Mouse (Mus musculus): ENCODE results near the gene Lipt2.

Lipt2 gene

GRCm38 (mm10) chr7:100159105-100159841 lies at the start of gene Lipt2:
Lipt2 (plus strand) TSS chr7:100159277.
- peak; percentile 97 to 98 for DNase-seq (ENCODE audit: inconsistent age in 2 of 2, low spot score in 1 of 2)

GRCm38 (mm10) chr7:100111506-100111905 lies 47.6 kb upstream of the Lipt2 start:
- DNase-seq (ENCODE audit: inconsistent age in 2 of 2, low spot score in 1 of 2), result no peak

- DNase-seq (ENCODE audit: inconsistent age in 2 of 2, low spot score in 1 of 2), result no peak
Measured at GRCm38 (mm10) chr7:100113821-100114220, 45.3 kb upstream of the Lipt2 start.

- no peak for DNase-seq (ENCODE audit: inconsistent age in 2 of 2, low spot score in 1 of 2)
Measured at GRCm38 (mm10) chr7:100114279-100114678, 44.8 kb upstream of the Lipt2 start.

GRCm38 (mm10) chr7:100120791-100121261 lies 38.3 kb upstream of the Lipt2 start:
- no peak for DNase-seq (ENCODE audit: inconsistent age in 2 of 2, low spot score in 1 of 2)

- DNase-seq (ENCODE audit: inconsistent age in 2 of 2, low spot score in 1 of 2), result peak; percentile 99 to 100
Measured at GRCm38 (mm10) chr7:100121376-100121789, 37.7 kb upstream of the Lipt2 start, which contains the start of gene Pold3. Pold3 (minus strand) TSS chr7:100121565.

GRCm38 (mm10) chr7:100123486-100123885 lies 35.6 kb upstream of the Lipt2 start:
- peak; percentile 18 to 60 for DNase-seq (ENCODE audit: inconsistent age in 2 of 2, low spot score in 1 of 2)

GRCm38 (mm10) chr7:100124211-100124610 lies 34.9 kb upstream of the Lipt2 start:
- peak in 1 of 2 experiments; percentile 64 for DNase-seq (ENCODE audit: inconsistent age in 2 of 2, low spot score in 1 of 2)

GRCm38 (mm10) chr7:100125166-100125565 lies 33.9 kb upstream of the Lipt2 start:
- DNase-seq (ENCODE audit: inconsistent age in 2 of 2, low spot score in 1 of 2), result no peak

GRCm38 (mm10) chr7:100126514-100126913 lies 32.6 kb upstream of the Lipt2 start:
- no peak for DNase-seq (ENCODE audit: inconsistent age in 2 of 2, low spot score in 1 of 2)

- no peak for DNase-seq (ENCODE audit: inconsistent age in 2 of 2, low spot score in 1 of 2)
Measured at GRCm38 (mm10) chr7:100128262-100129041, 30.6 kb upstream of the Lipt2 start.

- DNase-seq (ENCODE audit: inconsistent age in 2 of 2, low spot score in 1 of 2), result no peak
Measured at GRCm38 (mm10) chr7:100130592-100130991, 28.5 kb upstream of the Lipt2 start.

GRCm38 (mm10) chr7:100132379-100132778 lies 26.7 kb upstream of the Lipt2 start:
- no peak for DNase-seq (ENCODE audit: inconsistent age in 2 of 2, low spot score in 1 of 2)

GRCm38 (mm10) chr7:100137038-100137437 lies 22.0 kb upstream of the Lipt2 start:
- DNase-seq (ENCODE audit: inconsistent age in 2 of 2, low spot score in 1 of 2), result peak; percentile 48 to 66

GRCm38 (mm10) chr7:100138075-100138474 lies 21.0 kb upstream of the Lipt2 start:
- DNase-seq (ENCODE audit: inconsistent age in 2 of 2, low spot score in 1 of 2), result no peak

- no peak for DNase-seq (ENCODE audit: inconsistent age in 2 of 2, low spot score in 1 of 2)
Measured at GRCm38 (mm10) chr7:100140591-100140990, 18.5 kb upstream of the Lipt2 start.

- no peak for DNase-seq (ENCODE audit: inconsistent age in 2 of 2, low spot score in 1 of 2)
Measured at GRCm38 (mm10) chr7:100148586-100148985, 10.5 kb upstream of the Lipt2 start.

- DNase-seq (ENCODE audit: inconsistent age in 2 of 2, low spot score in 1 of 2), result peak in 1 of 2 experiments; percentile 43
Measured at GRCm38 (mm10) chr7:100150086-100150485, 9.0 kb upstream of the Lipt2 start.

GRCm38 (mm10) chr7:100150626-100151025 lies 8.5 kb upstream of the Lipt2 start:
- peak in 1 of 2 experiments; percentile 56 for DNase-seq (ENCODE audit: inconsistent age in 2 of 2, low spot score in 1 of 2)

GRCm38 (mm10) chr7:100157669-100158068 lies 1.4 kb upstream of the Lipt2 start:
- DNase-seq (ENCODE audit: inconsistent age in 2 of 2, low spot score in 1 of 2), result peak in 1 of 2 experiments; percentile 23

GRCm38 (mm10) chr7:100160006-100160405 lies 929 bp downstream of the Lipt2 start:
- peak; percentile 39 to 80 for DNase-seq (ENCODE audit: inconsistent age in 2 of 2, low spot score in 1 of 2)

GRCm38 (mm10) chr7:100163506-100163905 lies 4.4 kb downstream of the Lipt2 start:
- DNase-seq (ENCODE audit: inconsistent age in 2 of 2, low spot score in 1 of 2), result peak in 1 of 2 experiments; percentile 36
